Mouse (Mus musculus): ENCODE results near the gene Ryr2. TPM values are rescaled to one million over a fixed set of nuclear protein-coding genes. Genes with fewer than 3 reads are reported as not detected.
A peak's percentile ranks its signal among the peaks of the same experiment; 100 is the strongest.

The Ryr2 gene
- polyA plus RNA-seq, 1 experiment from 2014 or later, result 6.1 TPM

DNA sequence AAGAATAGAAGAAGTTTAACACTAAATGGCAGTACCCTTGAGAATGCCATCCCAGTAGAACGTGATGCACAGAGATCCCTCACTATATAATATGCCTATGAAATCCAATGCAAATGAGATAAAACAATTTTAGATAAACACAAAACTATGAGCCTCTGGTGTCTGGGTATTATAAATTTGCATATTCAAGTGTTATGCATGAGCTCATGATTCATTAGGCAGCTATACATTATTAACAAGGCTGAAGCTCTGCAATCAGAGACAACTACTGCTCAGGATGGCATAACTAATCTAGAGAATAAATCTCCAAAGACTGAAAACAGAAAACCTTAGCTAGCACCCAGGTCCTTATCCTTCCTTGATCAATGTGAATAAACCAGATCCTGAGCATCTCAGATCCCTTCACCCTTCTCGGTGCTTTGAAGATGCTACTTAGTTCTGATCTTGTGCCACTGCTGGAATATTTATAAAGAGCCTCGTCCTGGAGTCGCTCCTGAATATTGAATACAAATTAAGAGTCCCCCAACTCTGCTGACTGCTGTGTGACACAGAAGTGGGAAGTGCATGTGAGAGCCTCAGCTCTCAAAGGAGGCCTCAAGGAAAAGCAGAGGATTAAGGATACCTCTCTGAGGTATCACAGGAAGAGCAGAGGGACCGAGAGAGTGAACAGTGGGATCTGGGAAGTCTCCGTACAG, 97.6 kb downstream of the Ryr2 start:
- H3K27ac ChIP-seq (replicated peaks; ENCODE audit: low read depth, low read length), result peak overlapping the region; percentile 37; the same call in 1 of the 2 replicates
- no peaks in the 10 kb centered on the region for H3K9me3 ChIP-seq (ENCODE audit: control insufficient read depth, low read length)
- no peak overlapping the region for H3K4me2 ChIP-seq (ENCODE audit: low read length)
- WGBS, result 46% methylated on average over 6 of the region's 6 CpGs
- no peaks in the 10 kb centered on the region for H3K36me3 ChIP-seq (ENCODE audit: control insufficient read depth, insufficient read depth, low read length)
- H3K4me1 ChIP-seq (ENCODE audit: control insufficient read depth, insufficient read depth, low read length), result peaks cover 3% of the 10 kb centered on the region; the same call in 1 of the 2 replicates
- ATAC-seq (ENCODE audit: low FRiP score, low TSS enrichment) (peak; percentile 73), DNase-seq (peak; percentile 49)
- H3K4me3 ChIP-seq (replicated peaks; ENCODE audit: low read depth, low read length), result no peak overlapping the region
- H3K27me3 ChIP-seq (ENCODE audit: control insufficient read depth, insufficient read depth, low read length), result no peaks in the 10 kb centered on the region
- H3K9ac ChIP-seq (replicated peaks; ENCODE audit: low read length), result no peak overlapping the region

- ATAC-seq (ENCODE audit: low FRiP score, low TSS enrichment) (no peak), DNase-seq (no peak)
- Histone ChIP-seq H3K36me3 (ENCODE audit: control insufficient read depth, insufficient read depth, low read length) (no peaks in the 10 kb centered on the region), H3K9me3 (ENCODE audit: control insufficient read depth, low read length) (no peaks in the 10 kb centered on the region), H3K27me3 (ENCODE audit: control insufficient read depth, insufficient read depth, low read length) (no peaks in the 10 kb centered on the region), H3K27ac (replicated peaks; ENCODE audit: low read depth, low read length) (no peak overlapping the region), H3K9ac (replicated peaks; ENCODE audit: low read length) (no peak overlapping the region), H3K4me2 (ENCODE audit: low read length) (no peak overlapping the region), H3K4me3 (replicated peaks; ENCODE audit: low read depth, low read length) (no peak overlapping the region), H3K4me1 (ENCODE audit: control insufficient read depth, insufficient read depth, low read length) (peaks cover 3% of the 10 kb centered on the region; the same call in 1 of the 2 replicates)
- 52% methylated on average over 2 of the region's 2 CpGs for WGBS
Observed at GRCm38 (mm10) chr13:12007579-12007978, 99.2 kb downstream of the Ryr2 start.

GRCm38 (mm10) chr13:12001891-12002294, 104.9 kb downstream of the Ryr2 start:
- H3K9me3 ChIP-seq (ENCODE audit: control insufficient read depth, low read length), result no peaks in the 10 kb centered on the region
- H3K4me3 ChIP-seq (replicated peaks; ENCODE audit: low read depth, low read length), result no peak overlapping the region
- ATAC-seq (ENCODE audit: low FRiP score, low TSS enrichment) (no peak), DNase-seq (peak; percentile 10)
- no peak overlapping the region for H3K9ac ChIP-seq (replicated peaks; ENCODE audit: low read length)
- no peaks in the 10 kb centered on the region for H3K27me3 ChIP-seq (ENCODE audit: control insufficient read depth, insufficient read depth, low read length)
- no peaks in the 10 kb centered on the region for H3K36me3 ChIP-seq (ENCODE audit: control insufficient read depth, insufficient read depth, low read length)
- no peak overlapping the region for H3K4me2 ChIP-seq (ENCODE audit: low read length)
- WGBS, result 58% methylated on average over 3 of the region's 3 CpGs
- H3K4me1 ChIP-seq (ENCODE audit: control insufficient read depth, insufficient read depth, low read length), result no peaks in the 10 kb centered on the region
- H3K27ac ChIP-seq (replicated peaks; ENCODE audit: low read depth, low read length), result no peak overlapping the region

- no peak overlapping the region for H3K9ac ChIP-seq (replicated peaks; ENCODE audit: low read length)
- H3K4me3 ChIP-seq (replicated peaks; ENCODE audit: low read depth, low read length), result no peak overlapping the region
- H3K4me2 ChIP-seq (ENCODE audit: low read length), result no peak overlapping the region
- no peaks in the 10 kb centered on the region for H3K27me3 ChIP-seq (ENCODE audit: control insufficient read depth, insufficient read depth, low read length)
- ATAC-seq (ENCODE audit: low FRiP score, low TSS enrichment), result no peak
- no peaks in the 10 kb centered on the region for H3K9me3 ChIP-seq (ENCODE audit: control insufficient read depth, low read length)
- 83% methylated on average over 4 of the region's 4 CpGs for WGBS
- DNase-seq, result no peak
- no peaks in the 10 kb centered on the region for H3K36me3 ChIP-seq (ENCODE audit: control insufficient read depth, insufficient read depth, low read length)
- H3K4me1 ChIP-seq (ENCODE audit: control insufficient read depth, insufficient read depth, low read length), result no peaks in the 10 kb centered on the region
- no peak overlapping the region for H3K27ac ChIP-seq (replicated peaks; ENCODE audit: low read depth, low read length)
Observed at GRCm38 (mm10) chr13:11999851-12000250, 106.9 kb downstream of the Ryr2 start.

DNA sequence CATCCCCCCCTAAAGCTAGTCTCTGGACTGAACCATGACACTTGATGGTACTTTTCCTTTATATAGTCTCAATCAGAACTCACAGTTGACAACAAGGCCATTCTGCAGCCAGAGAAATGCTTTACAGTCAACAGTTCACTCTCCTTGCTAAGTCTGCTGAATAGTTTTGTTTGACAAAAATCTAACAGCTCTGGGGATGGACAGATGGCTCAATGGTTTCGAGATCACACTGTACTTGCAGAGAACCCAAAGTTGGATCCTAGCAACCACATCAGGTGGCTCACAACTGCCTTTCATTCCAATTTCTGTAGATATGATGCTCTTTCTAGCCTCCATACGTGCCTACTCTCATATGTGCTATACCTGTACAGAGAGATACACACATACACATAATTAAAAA, 109.4 kb downstream of the Ryr2 start:
- DNase-seq (no peak), ATAC-seq (ENCODE audit: low FRiP score, low TSS enrichment) (no peak)
- H3K27me3 ChIP-seq (ENCODE audit: control insufficient read depth, insufficient read depth, low read length), result no peaks in the 10 kb centered on the region
- no peaks in the 10 kb centered on the region for H3K36me3 ChIP-seq (ENCODE audit: control insufficient read depth, insufficient read depth, low read length)
- no peak overlapping the region for H3K4me2 ChIP-seq (ENCODE audit: low read length)
- H3K4me1 ChIP-seq (ENCODE audit: control insufficient read depth, insufficient read depth, low read length), result no peaks in the 10 kb centered on the region
- H3K27ac ChIP-seq (replicated peaks; ENCODE audit: low read depth, low read length), result no peak overlapping the region
- H3K9ac ChIP-seq (replicated peaks; ENCODE audit: low read length), result no peak overlapping the region
- H3K4me3 ChIP-seq (replicated peaks; ENCODE audit: low read depth, low read length), result no peak overlapping the region
- 85% methylated on average over 2 of the region's 2 CpGs for WGBS
- no peaks in the 10 kb centered on the region for H3K9me3 ChIP-seq (ENCODE audit: control insufficient read depth, low read length)

DNA sequence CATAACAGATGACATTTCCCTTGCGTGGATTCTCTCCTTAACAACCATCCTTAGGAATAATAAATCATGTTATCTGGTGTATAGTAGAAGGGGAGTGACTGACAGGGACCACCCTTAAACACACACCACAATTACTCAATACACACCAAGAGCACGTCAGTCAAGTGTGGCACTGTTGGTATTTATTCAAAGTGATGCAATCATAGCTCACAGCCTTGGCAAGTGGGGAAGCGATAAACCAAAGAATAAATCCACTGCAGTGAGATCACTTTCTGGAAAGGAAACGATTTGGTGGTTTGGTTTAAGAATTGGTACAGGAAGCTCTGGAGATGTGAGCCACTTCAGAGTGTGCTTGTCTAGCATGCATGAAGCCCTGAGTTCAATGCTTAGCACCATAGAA, 119.2 kb downstream of the Ryr2 start:
- no peaks in the 10 kb centered on the region for H3K36me3 ChIP-seq (ENCODE audit: control insufficient read depth, insufficient read depth, low read length)
- ATAC-seq (ENCODE audit: low FRiP score, low TSS enrichment), result no peak
- no peak overlapping the region for H3K4me3 ChIP-seq (replicated peaks; ENCODE audit: low read depth, low read length)
- DNase-seq, result no peak
- no peak overlapping the region for H3K9ac ChIP-seq (replicated peaks; ENCODE audit: low read length)
- H3K9me3 ChIP-seq (ENCODE audit: control insufficient read depth, low read length), result no peaks in the 10 kb centered on the region
- no peak overlapping the region for H3K27ac ChIP-seq (replicated peaks; ENCODE audit: low read depth, low read length)
- no peaks in the 10 kb centered on the region for H3K4me1 ChIP-seq (ENCODE audit: control insufficient read depth, insufficient read depth, low read length)
- H3K27me3 ChIP-seq (ENCODE audit: control insufficient read depth, insufficient read depth, low read length), result no peaks in the 10 kb centered on the region
- WGBS, result 74% methylated on average over 4 of the region's 4 CpGs
- H3K4me2 ChIP-seq (ENCODE audit: low read length), result no peak overlapping the region

DNA sequence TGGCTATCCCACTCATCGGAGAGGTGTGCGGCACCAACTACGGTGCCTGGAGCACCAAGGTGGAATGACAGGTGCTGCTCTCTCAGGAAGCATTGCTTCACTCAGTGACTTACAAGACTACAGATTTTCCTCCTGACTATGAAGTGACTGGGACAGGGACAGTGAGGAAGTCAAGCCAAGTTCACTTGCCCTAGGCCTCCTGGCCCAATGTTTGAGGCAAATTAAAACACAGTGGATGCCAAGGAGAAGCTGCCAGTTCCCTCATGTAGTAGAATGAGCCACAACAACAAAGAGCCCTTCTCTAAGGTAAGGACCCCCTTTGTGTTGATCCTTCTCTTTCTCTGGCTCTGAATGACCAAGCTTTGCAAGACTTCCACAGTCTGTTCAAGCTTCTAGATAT, 121.7 kb downstream of the Ryr2 start:
- no peak overlapping the region for H3K9ac ChIP-seq (replicated peaks; ENCODE audit: low read length)
- WGBS, result 99% methylated on average over 3 of the region's 3 CpGs

DNA sequence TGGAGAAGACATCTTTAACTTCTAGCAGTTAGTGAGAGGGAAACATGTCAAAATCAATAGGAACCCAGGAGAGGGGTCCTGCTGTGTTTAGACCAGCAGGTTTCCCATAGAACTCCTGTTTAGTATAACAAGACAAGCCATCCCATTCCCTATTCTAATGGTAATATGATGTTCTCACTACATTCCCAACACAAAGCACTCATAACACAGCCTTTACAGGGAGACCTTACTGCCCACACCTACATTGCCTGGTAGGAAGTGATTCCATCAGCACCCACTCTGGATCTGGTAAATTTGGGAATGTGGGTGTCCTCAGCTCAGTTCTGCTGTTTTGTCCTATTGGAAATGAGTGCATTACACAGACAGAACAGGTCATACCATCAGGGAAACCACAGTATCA, 127.7 kb downstream of the Ryr2 start:
- Histone ChIP-seq H3K27ac (replicated peaks; ENCODE audit: low read depth, low read length) (no peak overlapping the region), H3K4me2 (ENCODE audit: low read length) (no peak overlapping the region), H3K36me3 (ENCODE audit: control insufficient read depth, insufficient read depth, low read length) (no peaks in the 10 kb centered on the region), H3K9ac (replicated peaks; ENCODE audit: low read length) (no peak overlapping the region), H3K27me3 (ENCODE audit: control insufficient read depth, insufficient read depth, low read length) (no peaks in the 10 kb centered on the region), H3K4me1 (ENCODE audit: control insufficient read depth, insufficient read depth, low read length) (no peaks in the 10 kb centered on the region; the same call in 1 of the 2 replicates), H3K4me3 (replicated peaks; ENCODE audit: low read depth, low read length) (no peak overlapping the region), H3K9me3 (ENCODE audit: control insufficient read depth, low read length) (no peaks in the 10 kb centered on the region)
- DNase-seq (no peak), ATAC-seq (ENCODE audit: low FRiP score, low TSS enrichment) (no peak)

More for the DNA sequence above, 121.7 kb downstream of the Ryr2 start:
- no peak for DNase-seq
- Histone ChIP-seq H3K4me1 (ENCODE audit: control insufficient read depth, insufficient read depth, low read length) (no peaks in the 10 kb centered on the region; the same call in 1 of the 2 replicates), H3K9me3 (ENCODE audit: control insufficient read depth, low read length) (no peaks in the 10 kb centered on the region), H3K4me3 (replicated peaks; ENCODE audit: low read depth, low read length) (no peak overlapping the region), H3K27me3 (ENCODE audit: control insufficient read depth, insufficient read depth, low read length) (no peaks in the 10 kb centered on the region), H3K36me3 (ENCODE audit: control insufficient read depth, insufficient read depth, low read length) (no peaks in the 10 kb centered on the region), H3K4me2 (ENCODE audit: low read length) (no peak overlapping the region), H3K27ac (replicated peaks; ENCODE audit: low read depth, low read length) (no peak overlapping the region)
- no peak for ATAC-seq (ENCODE audit: low FRiP score, low TSS enrichment)

GRCm38 (mm10) chr13:11978359-11978758, 128.4 kb downstream of the Ryr2 start:
- H3K27me3 ChIP-seq (ENCODE audit: control insufficient read depth, insufficient read depth, low read length), result no peaks in the 10 kb centered on the region
- no peaks in the 10 kb centered on the region for H3K9me3 ChIP-seq (ENCODE audit: control insufficient read depth, low read length)
- no peaks in the 10 kb centered on the region for H3K36me3 ChIP-seq (ENCODE audit: control insufficient read depth, insufficient read depth, low read length)
- no peak overlapping the region for H3K27ac ChIP-seq (replicated peaks; ENCODE audit: low read depth, low read length)
- no peak overlapping the region for H3K4me3 ChIP-seq (replicated peaks; ENCODE audit: low read depth, low read length)
- no peak overlapping the region for H3K4me2 ChIP-seq (ENCODE audit: low read length)
- no peak overlapping the region for H3K9ac ChIP-seq (replicated peaks; ENCODE audit: low read length)
- WGBS, result 87% methylated on average over 2 of the region's 2 CpGs
- ATAC-seq (ENCODE audit: low FRiP score, low TSS enrichment) (no peak), DNase-seq (no peak)
- no peaks in the 10 kb centered on the region; the same call in 1 of the 2 replicates for H3K4me1 ChIP-seq (ENCODE audit: control insufficient read depth, insufficient read depth, low read length)
